Mouse (Mus musculus) liver, embryonic 16.5 days (tissue): ENCODE measurements around the gene Gbe1. TPM values are rescaled to one million over a fixed set of nuclear protein-coding genes. Genes with fewer than 3 reads are reported as not detected.
A peak's percentile ranks its signal among the peaks of the same experiment; 100 is the strongest.

Experiments used
- ATAC-seq: fragments of 200-750 bp; cut with Nextera tagmentation; 2 replicates; pipeline ENCODE4 v1.8.0; 2017; ENCODE audit warnings: low read depth, mild to moderate bottlenecking, moderate number of reproducible peaks, moderate library complexity
- H3K27ac ChIP-seq: fragments of 300-500 bp; sonication (generic); 2 replicates; pipeline ENCODE4 v1.5.1; 2014; ENCODE audit warnings: mild to moderate bottlenecking, low read length
- H3K27me3 ChIP-seq: fragments of 300-500 bp; sonication (generic); 2 replicates; pipeline ENCODE4 v1.6.1; 2014; ENCODE audit warnings: low read depth, low read length, mixed read lengths; ENCODE audit not compliant: control insufficient read depth, insufficient read depth
- H3K36me3 ChIP-seq: fragments of 300-500 bp; sonication (generic); 2 replicates; pipeline ENCODE4 v1.6.1; 2014; ENCODE audit warnings: mild to moderate bottlenecking; ENCODE audit not compliant: control insufficient read depth, insufficient read depth
- H3K4me1 ChIP-seq: fragments of 300-500 bp; sonication (generic); 2 replicates; pipeline ENCODE4 v1.6.1; 2014; ENCODE audit warnings: low read depth, low read length, mixed read lengths; ENCODE audit not compliant: control insufficient read depth
- H3K4me2 ChIP-seq: fragments of 300-500 bp; sonication (generic); 2 replicates; pipeline ENCODE4 v1.6.1; 2014; ENCODE audit warnings: low read depth, low read length, mixed read lengths
- H3K4me3 ChIP-seq: fragments of 300-500 bp; sonication (generic); 2 replicates; pipeline ENCODE4 v1.5.1; 2014; ENCODE audit warnings: low read depth, mild to moderate bottlenecking, low read length
- H3K9ac ChIP-seq: fragments of 300-500 bp; sonication (generic); 2 replicates; pipeline ENCODE4 v1.6.1; 2014; ENCODE audit warnings: low read depth, low read length
- H3K9me3 ChIP-seq: fragments of 300-500 bp; sonication (generic); replicated peaks from 2 replicates; pipeline ENCODE4 v1.6.1; 2016; ENCODE audit warnings: low read length; ENCODE audit not compliant: control insufficient read depth
- WGBS: fragments of 180-500 bp; shearing (Covaris S2); extraction: QIAGEN DNeasy Blood & Tissue Kit; methylation state at CpG from one replicate; pipeline ENCODE4 v1.1.7; 2014; ENCODE audit not compliant: insufficient replicate concordance; 5-methylcytosine and 5-hydroxymethylcytosine counted together
- polyA plus RNA-seq: library from polyadenylated mRNA; unstranded; fragments of >200 nt; fragmentation: Nextera tagmentation; extraction: Ambion mirVana; gene quantifications from 2 replicates; pipeline ENCODE4 v1.2.1, GENCODE M21; 2015

The Gbe1 gene
- polyA plus RNA-seq, 1 experiment from 2014 or later, result 36.7 TPM

DNA sequence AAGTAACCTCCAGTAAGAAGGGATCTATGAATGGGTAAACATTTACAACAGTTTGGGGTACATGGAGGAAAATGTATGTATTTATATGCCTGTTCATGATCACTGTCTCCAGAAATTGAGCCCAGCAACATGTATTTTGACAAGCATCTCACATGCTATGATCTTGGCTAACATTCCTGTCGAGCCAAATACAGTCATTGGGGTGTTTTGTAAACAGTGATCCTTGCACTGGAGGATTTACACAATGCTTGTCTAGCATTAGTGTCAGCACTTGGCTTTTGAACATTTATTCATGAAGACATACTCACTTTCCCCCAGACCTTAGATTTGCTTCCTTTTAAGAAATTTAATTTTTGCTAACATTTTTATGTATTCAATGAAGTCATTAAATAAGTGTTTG, 30.7 kb downstream of the Gbe1 start:
- no peak for ATAC-seq
- Histone ChIP-seq H3K4me2 (no peak overlapping the region), H3K27me3 (no peaks in the 10 kb centered on the region), H3K4me1 (no peaks in the 10 kb centered on the region), H3K9ac (no peak overlapping the region), H3K4me3 (no peak overlapping the region), H3K36me3 (no peaks in the 10 kb centered on the region), H3K9me3 (no peaks in the 10 kb centered on the region), H3K27ac (no peak overlapping the region)
- 53% methylated on average over 1 of the region's 1 CpGs for WGBS

DNA sequence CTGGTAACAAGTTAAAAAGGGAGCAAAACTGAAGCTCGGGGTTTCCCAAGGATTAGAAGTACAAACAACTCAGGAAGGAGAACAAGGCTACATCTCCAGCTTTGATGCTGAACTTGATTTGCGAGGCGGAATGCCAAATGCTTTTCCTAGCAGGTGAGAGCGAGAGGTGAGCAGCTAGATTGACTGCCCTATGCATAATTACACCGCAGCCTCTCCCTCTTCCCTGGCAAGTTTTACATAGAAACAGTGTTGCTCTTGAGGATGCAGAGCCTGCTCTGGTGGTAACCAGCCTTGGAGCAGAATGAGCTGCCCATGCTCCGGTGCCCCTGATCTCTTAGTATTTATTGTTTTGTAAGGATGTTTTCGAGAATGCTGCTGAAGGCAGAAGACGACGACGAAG, 31.9 kb downstream of the Gbe1 start:
- H3K4me2 ChIP-seq, result no peak overlapping the region
- ATAC-seq, result no peak
- H3K4me1 ChIP-seq, result no peaks in the 10 kb centered on the region
- no peaks in the 10 kb centered on the region for H3K27me3 ChIP-seq
- H3K4me3 ChIP-seq, result no peak overlapping the region
- no peaks in the 10 kb centered on the region for H3K9me3 ChIP-seq
- H3K9ac ChIP-seq, result no peak overlapping the region
- no peak overlapping the region for H3K27ac ChIP-seq
- no peaks in the 10 kb centered on the region for H3K36me3 ChIP-seq
- WGBS, result 70% methylated on average over 10 of the region's 10 CpGs

DNA sequence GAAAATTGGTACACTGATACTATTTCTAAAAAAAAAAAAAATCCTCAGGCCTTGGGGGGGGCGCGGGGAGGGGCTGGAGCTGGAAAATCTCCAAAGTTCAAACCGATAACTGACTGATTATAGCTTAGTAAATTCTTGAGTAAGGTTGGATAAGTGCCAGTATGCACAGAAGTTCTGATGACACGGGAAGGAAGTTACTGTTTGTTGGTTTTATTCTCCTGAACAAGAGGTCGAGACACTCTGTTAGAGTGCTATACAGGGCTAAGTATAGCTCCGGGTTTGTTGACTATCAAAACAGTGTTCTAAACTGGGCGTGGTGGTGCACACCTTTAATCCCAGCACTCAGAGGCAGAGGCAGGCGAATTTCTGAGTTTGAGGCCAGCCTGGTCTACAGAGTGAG, 36.3 kb downstream of the Gbe1 start:
- H3K27ac ChIP-seq, result no peak overlapping the region
- no peaks in the 10 kb centered on the region for H3K9me3 ChIP-seq
- no peaks in the 10 kb centered on the region for H3K4me1 ChIP-seq
- 56% methylated on average over 8 of the region's 8 CpGs for WGBS
- H3K36me3 ChIP-seq, result no peaks in the 10 kb centered on the region
- ATAC-seq, result no peak
- H3K4me3 ChIP-seq, result no peak overlapping the region
- no peaks in the 10 kb centered on the region for H3K27me3 ChIP-seq
- no peak overlapping the region for H3K9ac ChIP-seq
- no peak overlapping the region for H3K4me2 ChIP-seq

DNA sequence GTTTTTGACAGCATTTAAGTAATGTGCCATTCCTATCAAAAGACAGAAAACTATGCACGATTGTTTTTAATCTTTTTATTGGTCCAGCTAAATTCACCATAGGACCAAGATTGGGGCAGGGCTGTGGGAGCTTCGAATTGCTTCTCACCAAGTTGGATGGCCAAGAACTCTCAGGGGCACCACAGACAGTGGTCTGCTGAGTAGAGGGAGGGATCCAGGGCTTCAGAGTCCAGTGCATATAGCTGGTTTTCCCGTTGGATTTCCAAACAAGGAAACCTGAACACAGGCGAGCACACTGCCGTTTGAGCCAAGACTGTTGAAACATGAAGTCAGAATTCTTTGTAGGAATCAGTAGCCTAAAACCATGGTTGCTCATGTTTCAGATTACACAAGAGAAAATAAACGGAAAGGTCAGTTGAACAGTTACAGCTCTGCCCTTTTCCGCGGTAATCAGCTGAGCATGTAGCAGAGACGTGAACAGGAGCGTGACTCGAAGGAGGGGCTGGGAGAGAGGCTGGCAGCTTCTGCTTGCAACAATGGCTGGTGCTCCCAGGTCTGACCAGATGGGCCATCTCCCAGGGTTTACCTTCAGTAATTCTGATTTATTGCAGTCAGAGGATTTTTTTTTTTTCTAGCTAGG, 38.0 kb downstream of the Gbe1 start:
- no peaks in the 10 kb centered on the region for H3K27me3 ChIP-seq
- H3K4me1 ChIP-seq, result no peaks in the 10 kb centered on the region
- no peaks in the 10 kb centered on the region for H3K9me3 ChIP-seq
- peak overlapping the region; percentile 82 for H3K27ac ChIP-seq
- no peak overlapping the region for H3K9ac ChIP-seq
- ATAC-seq, result peak; percentile 82
- no peak overlapping the region for H3K4me2 ChIP-seq
- WGBS, result 59% methylated on average over 11 of the region's 11 CpGs
- no peak overlapping the region for H3K4me3 ChIP-seq
- H3K36me3 ChIP-seq, result no peaks in the 10 kb centered on the region

DNA sequence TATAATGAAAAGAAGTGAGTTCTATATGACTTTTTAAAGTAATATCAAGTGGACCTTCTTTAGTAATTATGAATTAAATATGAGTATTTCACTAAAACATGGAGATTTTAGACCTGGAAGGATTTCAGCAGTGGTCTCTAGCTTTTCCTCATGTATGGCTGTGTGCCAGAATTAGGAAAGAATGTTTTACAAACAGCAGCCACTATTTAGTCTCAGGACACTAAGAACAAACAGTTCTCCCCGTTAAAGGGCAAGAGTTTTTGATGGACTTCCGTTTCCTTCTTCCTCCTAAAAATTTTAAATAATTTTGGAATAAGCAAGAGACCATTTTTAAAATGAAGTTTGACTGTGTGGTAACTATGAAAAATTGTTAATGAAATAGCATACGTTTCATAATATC, 38.8 kb downstream of the Gbe1 start:
- WGBS, result 47% methylated on average over 3 of the region's 3 CpGs
- no peak; the same call in 1 of the 2 replicates for ATAC-seq

DNA sequence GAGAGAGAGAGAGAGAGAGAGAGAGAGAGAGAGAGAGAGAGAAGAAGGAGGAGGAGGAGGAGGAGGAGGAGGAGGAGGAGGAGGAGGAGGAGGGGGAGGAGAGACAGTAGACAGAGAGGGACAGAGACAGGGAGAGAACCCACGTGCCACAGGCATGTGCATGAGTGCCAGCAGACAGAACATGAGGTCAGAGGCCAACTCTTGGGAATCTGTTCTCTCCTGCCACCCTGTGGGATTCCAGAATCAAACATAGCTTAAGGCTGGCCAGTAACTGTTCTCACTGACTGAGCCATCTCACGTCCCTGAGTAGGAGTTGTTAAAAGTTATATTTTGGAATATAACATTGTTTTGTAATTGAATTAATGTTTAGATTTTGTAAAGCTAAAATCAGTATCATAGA, 39.3 kb downstream of the Gbe1 start:
- no peaks in the 10 kb centered on the region for H3K4me1 ChIP-seq
- H3K27ac ChIP-seq, result no peak overlapping the region
- H3K9me3 ChIP-seq, result no peaks in the 10 kb centered on the region
- H3K36me3 ChIP-seq, result no peaks in the 10 kb centered on the region
- peak; percentile 89 for ATAC-seq
- 35% methylated on average over 2 of the region's 2 CpGs for WGBS
- H3K4me3 ChIP-seq, result no peak overlapping the region
- H3K9ac ChIP-seq, result no peak overlapping the region
- no peaks in the 10 kb centered on the region for H3K27me3 ChIP-seq
- H3K4me2 ChIP-seq, result no peak overlapping the region

More for the DNA sequence above, 38.8 kb downstream of the Gbe1 start:
- no peak overlapping the region for H3K4me3 ChIP-seq
- H3K9ac ChIP-seq, result no peak overlapping the region
- H3K9me3 ChIP-seq, result no peaks in the 10 kb centered on the region
- no peak overlapping the region for H3K4me2 ChIP-seq
- no peaks in the 10 kb centered on the region for H3K27me3 ChIP-seq
- no peak overlapping the region for H3K27ac ChIP-seq
- H3K4me1 ChIP-seq, result no peaks in the 10 kb centered on the region
- H3K36me3 ChIP-seq, result no peaks in the 10 kb centered on the region

DNA sequence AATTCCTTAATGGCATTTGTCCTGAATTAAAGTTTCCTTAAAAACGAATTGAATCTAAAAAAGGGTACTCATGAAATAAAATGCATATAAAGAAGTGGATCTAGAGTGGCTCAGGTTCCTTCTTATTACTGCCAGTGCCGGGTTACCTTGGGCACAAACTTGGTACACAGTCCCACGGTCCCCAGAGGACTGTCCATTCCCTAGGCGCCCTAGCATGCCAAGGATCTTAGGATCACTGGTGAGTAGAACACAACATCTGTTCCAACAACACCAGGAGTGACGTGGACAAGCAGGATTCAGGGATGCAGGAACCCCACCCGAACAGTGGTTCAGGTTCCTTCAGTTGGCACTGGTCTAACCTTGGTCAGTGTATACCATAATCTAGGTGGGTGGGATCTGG, 44.6 kb downstream of the Gbe1 start:
- no peak overlapping the region for H3K4me2 ChIP-seq
- H3K4me3 ChIP-seq, result no peak overlapping the region
- ATAC-seq, result no peak
- no peak overlapping the region for H3K9ac ChIP-seq
- no peak overlapping the region for H3K27ac ChIP-seq
- no peaks in the 10 kb centered on the region for H3K4me1 ChIP-seq
- 0 out of 2 replicates have a peak, but pooled peaks cover 2% of the 10 kb centered on the region for H3K9me3 ChIP-seq
- 60% methylated on average over 6 of the region's 6 CpGs for WGBS
- H3K27me3 ChIP-seq, result no peaks in the 10 kb centered on the region
- H3K36me3 ChIP-seq, result peaks cover 4% of the 10 kb centered on the region; the same call in 1 of the 2 replicates

DNA sequence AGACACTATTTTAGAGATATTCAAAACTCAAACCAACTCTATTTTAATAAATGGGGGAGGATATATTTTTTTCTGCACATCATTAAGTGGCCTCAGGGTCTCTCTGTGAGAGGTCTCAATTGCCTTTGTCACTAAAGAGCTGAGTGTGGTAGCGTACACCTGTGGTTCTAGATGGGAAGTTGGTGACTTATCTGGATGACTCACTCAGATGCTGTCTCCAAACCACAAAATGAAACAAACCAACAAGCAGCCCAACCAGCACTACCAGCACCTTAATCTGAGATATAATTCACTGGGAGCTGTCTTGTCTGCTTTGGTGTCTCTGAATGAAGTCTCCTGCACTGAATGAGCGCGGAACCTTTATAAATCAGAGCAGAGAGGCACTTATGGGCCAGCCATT, 51.5 kb downstream of the Gbe1 start:
- no peak for ATAC-seq

DNA sequence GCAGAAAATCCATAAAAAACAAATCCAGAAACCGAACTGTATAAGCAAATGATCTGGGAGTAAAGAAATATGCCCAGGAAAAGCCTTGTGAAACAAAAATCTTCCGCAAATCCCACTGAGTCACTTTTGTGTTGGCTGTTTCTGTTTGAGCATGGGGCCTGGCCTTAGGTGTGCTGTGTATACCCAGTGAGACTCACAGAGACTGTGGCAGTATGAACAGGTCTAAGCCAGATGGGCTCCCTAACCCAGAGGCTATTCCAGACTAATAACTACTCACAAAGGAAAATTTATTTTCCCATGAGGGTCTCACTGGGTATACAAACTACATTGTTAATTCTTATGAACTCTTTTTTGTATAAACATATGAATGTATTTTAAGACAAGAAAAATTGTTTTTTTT, 67.3 kb downstream of the Gbe1 start:
- WGBS, result 75% methylated on average over 2 of the region's 2 CpGs
- H3K4me2 ChIP-seq, result no peak overlapping the region

More for the DNA sequence above, 51.5 kb downstream of the Gbe1 start:
- Histone ChIP-seq H3K9me3 (no peaks in the 10 kb centered on the region), H3K4me1 (no peaks in the 10 kb centered on the region), H3K9ac (no peak overlapping the region), H3K4me2 (no peak overlapping the region), H3K4me3 (no peak overlapping the region), H3K27ac (no peak overlapping the region), H3K36me3 (peaks cover 4% of the 10 kb centered on the region; the same call in 1 of the 2 replicates), H3K27me3 (no peaks in the 10 kb centered on the region)
- 47% methylated on average over 3 of the region's 3 CpGs for WGBS

More for the DNA sequence above, 67.3 kb downstream of the Gbe1 start:
- Histone ChIP-seq H3K9ac (no peak overlapping the region), H3K36me3 (no peaks in the 10 kb centered on the region), H3K9me3 (no peaks in the 10 kb centered on the region), H3K27ac (no peak overlapping the region), H3K4me3 (no peak overlapping the region), H3K27me3 (no peaks in the 10 kb centered on the region), H3K4me1 (no peaks in the 10 kb centered on the region)
- no peak for ATAC-seq
